Mouse (Mus musculus) cerebellum, adult 11 months (tissue): ENCODE results near the gene Dlg2.

Experiments used
- DNase-seq: peaks from one replicate; pipeline ENCODE4 v3.0.0; 2022

Gene Dlg2

GRCm38 (mm10) chr7:92322342-92323069 is 1846.0 kb downstream of the Dlg2 start:
- DNase-seq: no peak

- DNase-seq: peak; percentile 38
Measured at GRCm38 (mm10) chr7:92323710-92324109, 1847.2 kb downstream of the Dlg2 start.

DNA sequence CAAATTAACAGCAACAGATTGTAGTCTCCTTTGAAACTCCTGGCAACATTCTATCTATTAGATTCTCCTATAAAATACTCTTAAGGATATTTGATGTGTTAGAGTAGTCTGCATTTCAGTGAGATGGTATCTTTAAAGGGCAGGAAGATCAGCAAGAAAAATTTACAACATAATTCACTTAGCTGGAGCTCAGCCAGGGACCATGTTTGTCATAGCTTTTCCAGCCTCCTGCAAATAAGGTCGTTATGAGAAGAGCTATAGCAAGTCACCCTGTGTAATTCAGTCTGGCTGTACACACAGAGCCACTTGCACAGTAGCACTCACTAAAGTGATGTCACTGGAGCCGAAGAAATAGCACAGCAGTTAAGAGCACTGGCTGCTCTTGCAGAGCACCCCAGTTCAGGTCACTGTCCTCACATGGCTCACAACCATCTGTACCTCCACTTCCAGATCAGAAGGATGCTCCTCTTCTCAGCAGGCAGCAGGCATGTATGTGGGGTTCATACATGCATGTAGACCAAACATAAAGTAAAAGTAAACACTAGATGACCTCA is 1850.9 kb downstream of the Dlg2 start:
- no peak for DNase-seq

DNA sequence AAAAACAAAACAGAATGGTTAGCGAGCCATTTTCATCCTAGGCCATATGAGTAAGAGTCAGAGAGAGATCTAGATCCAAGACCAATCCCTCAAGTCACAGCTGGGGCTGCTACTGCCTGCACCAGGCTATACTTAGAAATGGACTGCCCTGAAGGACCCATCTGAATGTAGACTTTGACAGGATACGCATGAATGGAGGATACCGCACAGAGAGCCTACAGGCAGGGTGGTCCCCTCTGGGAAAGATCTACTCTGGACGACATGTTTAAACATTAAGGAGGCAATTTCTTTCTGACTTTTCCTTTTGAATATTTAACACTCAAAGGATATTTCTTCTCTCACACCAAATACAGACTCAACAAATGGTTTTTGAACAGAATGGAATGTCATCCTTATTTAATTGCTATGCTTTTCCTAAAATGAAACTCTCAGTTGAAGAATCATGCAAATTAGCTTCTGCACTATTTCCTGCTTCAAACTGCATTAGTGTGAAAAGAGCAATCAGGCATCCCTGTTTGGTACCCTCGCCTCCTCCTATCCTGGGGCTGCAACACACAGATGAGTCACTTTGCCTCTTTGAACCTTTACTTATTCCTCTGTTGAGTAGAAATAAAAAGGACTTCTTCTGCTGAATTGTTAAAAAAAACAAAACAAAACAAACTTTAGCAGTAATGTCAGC is 1856.9 kb downstream of the Dlg2 start:
- DNase-seq: no peak

GRCm38 (mm10) chr7:92356542-92356941 is 1880.1 kb downstream of the Dlg2 start:
- no peak for DNase-seq

GRCm38 (mm10) chr7:92363386-92363785 is 1886.9 kb downstream of the Dlg2 start:
- no peak for DNase-seq

DNA sequence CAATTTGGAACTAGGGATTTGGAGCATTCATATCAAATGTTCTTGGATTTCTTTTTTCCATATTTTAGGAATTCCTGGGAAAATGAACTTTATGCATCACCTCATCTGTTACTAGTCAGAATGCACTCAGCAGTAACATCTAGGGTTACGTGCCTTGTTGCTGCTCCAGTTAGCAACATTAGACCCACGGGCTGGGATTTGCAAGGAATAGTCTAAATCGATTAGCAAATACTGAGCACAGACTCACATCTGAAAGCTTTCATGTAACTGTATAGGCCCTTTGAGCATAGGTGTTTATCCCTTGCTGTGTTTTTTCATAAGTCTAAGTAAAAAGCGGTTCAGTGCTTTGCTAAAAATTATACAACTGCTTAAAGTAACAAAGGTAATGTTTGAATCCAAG is 1887.3 kb downstream of the Dlg2 start:
- DNase-seq: no peak

DNA sequence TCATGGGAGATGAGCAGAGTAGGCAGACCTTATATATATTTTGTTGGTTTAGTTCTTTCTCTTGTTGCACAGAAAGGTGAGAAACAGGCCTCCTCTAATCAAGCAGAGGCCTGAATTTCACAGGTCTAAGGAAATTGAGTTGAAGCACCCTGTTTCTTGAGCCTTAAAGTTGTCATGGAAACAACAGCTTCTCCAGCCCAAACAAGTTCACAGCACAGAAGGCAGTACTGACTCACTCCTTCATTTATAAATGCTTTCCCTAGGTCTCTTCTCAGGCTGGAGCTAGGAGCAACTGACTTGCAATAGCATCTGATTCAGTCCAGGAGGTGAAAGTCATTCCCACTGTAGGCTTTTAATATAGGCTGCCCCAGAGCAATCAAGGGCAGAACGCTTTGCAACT is 1890.6 kb downstream of the Dlg2 start:
- no peak for DNase-seq

DNA sequence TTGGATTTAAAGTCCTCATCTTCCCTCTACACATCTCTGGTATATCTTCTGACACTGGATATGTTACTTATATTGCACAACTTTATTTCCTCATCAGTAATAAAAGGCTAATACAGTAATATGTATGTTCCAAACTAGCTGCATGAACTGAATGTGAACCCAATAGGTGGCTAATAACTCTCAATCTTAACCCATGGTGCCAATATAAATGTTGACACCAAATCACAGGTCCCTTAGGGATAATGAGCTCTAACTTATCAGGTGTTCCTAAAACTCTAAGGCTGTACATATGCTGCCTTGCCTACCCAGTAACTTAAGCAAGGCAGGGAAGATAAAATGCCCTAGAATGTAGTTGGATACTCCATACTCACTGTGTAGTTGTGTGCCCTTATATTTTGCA is 1894.0 kb downstream of the Dlg2 start:
- no peak for DNase-seq

DNA sequence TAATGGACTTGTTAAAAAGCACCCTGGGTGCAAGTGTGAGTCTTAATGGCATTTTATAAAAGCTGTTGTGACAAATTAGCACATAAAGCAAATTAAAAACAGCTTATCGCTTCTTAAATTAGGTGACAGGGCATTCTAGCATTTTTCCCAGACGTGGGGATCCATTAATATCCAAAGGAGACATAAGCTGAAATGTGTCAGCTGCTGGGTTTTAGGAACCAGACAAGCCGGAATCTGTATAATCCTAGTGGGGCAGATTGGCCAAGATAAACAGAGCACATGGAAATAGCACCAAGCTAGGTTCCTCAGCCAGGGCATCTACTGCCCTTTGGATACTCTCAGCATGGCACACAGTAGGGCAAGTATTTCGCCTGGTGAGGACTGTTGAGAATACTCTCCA is 1895.2 kb downstream of the Dlg2 start:
- no peak for DNase-seq

DNA sequence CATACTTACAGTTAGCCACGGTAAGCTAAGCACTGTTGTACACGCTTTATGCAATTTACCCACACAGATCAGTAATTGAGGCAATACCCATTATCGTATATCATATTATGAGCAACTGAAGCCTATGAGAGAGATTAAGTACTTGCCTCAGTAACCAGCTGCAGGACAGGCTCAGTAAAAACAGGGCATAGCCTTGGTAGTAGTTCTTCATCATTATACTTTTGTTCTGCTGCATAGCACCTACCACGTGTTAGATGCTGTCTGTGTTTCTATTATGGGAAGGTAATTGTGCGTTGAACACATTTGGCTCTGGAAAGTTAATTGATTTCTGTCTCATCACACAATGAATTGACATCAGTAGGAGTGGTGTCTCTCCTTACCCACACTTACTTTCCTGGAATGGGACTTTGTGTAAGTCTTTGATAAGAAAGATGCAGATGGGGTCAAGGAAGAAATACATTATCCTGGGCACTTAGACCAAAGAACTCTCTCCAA is 1897.4 kb downstream of the Dlg2 start:
- no peak for DNase-seq

GRCm38 (mm10) chr7:92383913-92384484 is 1907.5 kb downstream of the Dlg2 start:
- DNase-seq: no peak

DNA sequence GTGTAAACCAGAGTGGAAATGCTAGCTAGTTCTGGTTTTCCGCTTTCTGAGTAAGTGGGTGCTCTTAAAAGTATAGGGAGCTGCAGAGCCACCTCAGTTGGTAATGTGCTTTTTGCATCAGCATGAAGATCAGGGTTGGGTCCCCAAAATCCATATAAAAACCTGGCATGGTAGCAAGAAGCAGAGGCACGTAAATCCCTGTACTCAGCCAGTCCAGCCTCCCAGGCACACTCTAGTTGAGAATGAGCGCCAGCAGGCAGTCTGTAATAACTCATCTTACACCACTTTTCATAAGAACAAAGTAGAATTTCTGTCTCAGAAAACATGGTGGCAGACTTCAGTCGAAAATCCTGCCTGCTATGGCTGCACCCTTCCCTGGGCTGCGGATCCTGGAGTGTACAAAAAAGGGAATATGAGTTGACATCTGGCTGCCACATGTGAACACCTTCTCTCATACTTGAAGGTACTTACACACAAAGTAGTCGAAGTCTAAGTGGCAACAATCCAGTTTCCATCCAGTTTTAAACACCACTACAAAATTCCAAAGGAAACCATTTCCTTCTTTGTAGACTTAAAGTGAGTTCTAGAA is 1915.7 kb downstream of the Dlg2 start:
- no peak for DNase-seq

GRCm38 (mm10) chr7:92396783-92397182 is 1920.3 kb downstream of the Dlg2 start:
- DNase-seq: no peak

- DNase-seq: no peak
Measured at GRCm38 (mm10) chr7:92398841-92399240, 1922.4 kb downstream of the Dlg2 start.

GRCm38 (mm10) chr7:92400551-92400950 is 1924.1 kb downstream of the Dlg2 start:
- DNase-seq: no peak

GRCm38 (mm10) chr7:92401001-92401688 is 1924.7 kb downstream of the Dlg2 start:
- peak; percentile 14 for DNase-seq

- no peak for DNase-seq
Measured at GRCm38 (mm10) chr7:92408479-92408878, 1932.0 kb downstream of the Dlg2 start.

GRCm38 (mm10) chr7:92420474-92420873 is 1944.0 kb downstream of the Dlg2 start:
- DNase-seq: no peak

DNA sequence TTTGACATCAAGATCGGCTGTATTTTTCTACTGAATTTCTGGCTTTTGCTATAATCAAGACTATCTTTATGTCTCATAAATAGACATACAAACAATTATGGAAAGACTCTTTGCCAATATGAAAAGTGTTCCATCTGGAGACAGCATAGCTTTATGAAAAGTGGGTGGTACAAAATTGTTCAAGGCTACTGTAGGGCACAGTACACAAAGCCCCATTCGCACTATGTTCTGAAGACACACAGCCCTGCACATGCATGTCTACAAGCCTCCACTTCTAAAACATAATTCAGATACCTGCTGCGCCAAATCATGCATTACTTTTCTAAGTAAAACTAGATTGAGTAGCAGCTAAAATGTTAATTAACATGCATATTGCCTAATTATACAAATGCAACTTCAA is 1946.5 kb downstream of the Dlg2 start:
- DNase-seq: no peak

GRCm38 (mm10) chr7:92424703-92425102 is 1948.2 kb downstream of the Dlg2 start:
- DNase-seq: no peak

- no peak for DNase-seq
Measured at GRCm38 (mm10) chr7:92427280-92427679, 1950.8 kb downstream of the Dlg2 start.

GRCm38 (mm10) chr7:92428629-92429028 is 1952.2 kb downstream of the Dlg2 start:
- no peak for DNase-seq
